Mouse (Mus musculus): ENCODE data around the gene Errfi1.

DNA sequence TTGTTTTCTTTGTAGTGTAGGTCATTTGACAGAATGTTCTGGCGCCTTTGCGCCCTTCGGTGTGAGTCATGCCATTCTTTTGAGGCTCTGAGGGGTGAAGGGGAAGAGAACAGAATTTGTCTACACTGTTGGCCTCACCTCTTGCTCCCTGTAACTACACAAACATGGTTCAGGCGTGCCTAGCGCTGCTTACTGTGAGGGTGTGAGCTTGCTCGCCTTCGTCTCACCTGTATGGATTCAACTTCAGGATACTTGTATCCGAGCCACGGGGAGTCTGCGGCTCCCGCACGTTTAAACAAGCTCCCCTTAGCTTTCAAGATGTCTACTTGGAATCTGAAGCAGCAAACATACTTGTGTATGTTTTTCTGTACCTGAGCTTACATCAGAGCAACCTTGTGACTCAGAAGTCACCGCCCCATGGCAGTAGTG, 17.3 kb downstream of the Errfi1 start:
- TF ChIP-seq CTCF (IDR thresholded peaks at IDR 0.05; ENCODE audit: low read depth, low read length) (no peak), POLR2A (IDR thresholded peaks at IDR 0.05; ENCODE audit: insufficient read depth, low read length) (no peak)
